Mouse (Mus musculus) cerebellum, postnatal 25 days (tissue): ENCODE data around the gene Sbk3.

Source experiments
- DNase-seq, 2 experiments: peaks; one replicate each; pipeline ENCODE4 v3.0.0; 2021; ENCODE audit warnings: mixed read lengths in 2 of 2

Gene Sbk3

GRCm38 (mm10) chr7:4993347-4993998, 22.5 kb upstream of the Sbk3 start:
- peak; percentile 34 to 52 for DNase-seq

- no peak for DNase-seq
Measured at GRCm38 (mm10) chr7:4988250-4988649, 17.3 kb upstream of the Sbk3 start.

- DNase-seq, result no peak
Measured at GRCm38 (mm10) chr7:4976832-4977231, 5.9 kb upstream of the Sbk3 start.

GRCm38 (mm10) chr7:4975455-4975854, 4.5 kb upstream of the Sbk3 start:
- no peak for DNase-seq

- DNase-seq, result no peak
Measured at GRCm38 (mm10) chr7:4972321-4973047, 1.5 kb upstream of the Sbk3 start.

- no peak for DNase-seq
Measured at GRCm38 (mm10) chr7:4971710-4972109, 742 bp upstream of the Sbk3 start.

- no peak for DNase-seq
Measured at GRCm38 (mm10) chr7:4964988-4965387, 6.0 kb downstream of the Sbk3 start.

GRCm38 (mm10) chr7:4964272-4964671, 6.7 kb downstream of the Sbk3 start, which contains the start of gene Sbk2:
Gene Sbk2 (minus strand): TSS chr7:4964406.
- DNase-seq, result peak; percentile 19 to 63

GRCm38 (mm10) chr7:4963527-4963926, 7.4 kb downstream of the Sbk3 start:
- no peak for DNase-seq

GRCm38 (mm10) chr7:4957361-4957760, 13.6 kb downstream of the Sbk3 start:
- DNase-seq, result no peak

GRCm38 (mm10) chr7:4953815-4954445, 17.0 kb downstream of the Sbk3 start:
- DNase-seq, result no peak

- no peak for DNase-seq
Measured at GRCm38 (mm10) chr7:4950561-4951342, 20.2 kb downstream of the Sbk3 start.

- no peak for DNase-seq
Measured at GRCm38 (mm10) chr7:4948386-4948785, 22.6 kb downstream of the Sbk3 start.

- no peak for DNase-seq
Measured at GRCm38 (mm10) chr7:4947855-4948254, 23.1 kb downstream of the Sbk3 start.

- DNase-seq, result peak; percentile 97
Measured at GRCm38 (mm10) chr7:4943223-4943815, 27.6 kb downstream of the Sbk3 start.

- DNase-seq, result no peak
Measured at GRCm38 (mm10) chr7:4942673-4943072, 28.3 kb downstream of the Sbk3 start.

- peak; percentile 87 to 88 for DNase-seq
Measured at GRCm38 (mm10) chr7:4940068-4940479, 30.9 kb downstream of the Sbk3 start.

GRCm38 (mm10) chr7:4938456-4938855, 32.5 kb downstream of the Sbk3 start:
- peak; percentile 80 to 89 for DNase-seq

GRCm38 (mm10) chr7:4937392-4937791, 33.6 kb downstream of the Sbk3 start:
- DNase-seq, result no peak

GRCm38 (mm10) chr7:4936832-4937231, 34.1 kb downstream of the Sbk3 start:
- no peak for DNase-seq

- DNase-seq, result no peak
Measured at GRCm38 (mm10) chr7:4934160-4934914, 36.6 kb downstream of the Sbk3 start.

- no peak for DNase-seq
Measured at GRCm38 (mm10) chr7:4933103-4933502, 37.9 kb downstream of the Sbk3 start.
